ENCODE assay signal across 8 mouse cellular contexts in genomic region chr5:111330417-111331098, GRCm38 (mm10). TPM values are rescaled to one million over a fixed set of nuclear protein-coding genes. Genes with fewer than 3 reads are reported as not detected.
A peak's percentile ranks its signal among the peaks of the same experiment; 100 is the strongest.
DNase-seq lines count a peak whose midpoint lies in the region; ATAC-seq and TF ChIP-seq lines count a peak whose summit lies in the region.

TSS of gene Pitpnb (plus strand) at chr5:111330763.

- DNase-seq in WW6 (ENCODE audit: low read depth, low spot score): peak; percentile 88
- peak; percentile 98 to 99 for DNase-seq in cerebellum, postnatal 4 days (ENCODE audit: low spot score in 2 of 2)
- DNase-seq in gastrocnemius, adult 2 months: peak; percentile 99
- DNase-seq in hindbrain, postnatal 0 days (ENCODE audit: low spot score): peak; percentile 99
- peak; percentile 99 for DNase-seq in left cerebral cortex, adult 2 months (ENCODE audit: extremely low spot score in 1 of 2, low spot score in 2 of 2)
- peak; percentile 97 to 98 for DNase-seq in right cerebral cortex, adult 2 months (ENCODE audit: low spot score in 2 of 2)
- peak; percentile 99 for DNase-seq in urinary bladder, postnatal 14 days (ENCODE audit: low spot score)

- H3K4me1 ChIP-seq in hindbrain, postnatal 0 days (ENCODE audit: insufficient read depth, low read length): peaks cover 4% of the 10 kb centered on the region

- intact Hi-C loops in gastrocnemius, adult 2 months (cut with DNase I): no loop called here
- intact Hi-C loops in left cerebral cortex, adult 2 months (cut with DNase I): loop anchor here (5.0 kb wide), 1 partner anchor 493 kb away; the partner anchor contains the start of genes Chek2 and Hscb

- no peak for TF ChIP-seq CTCF in gastrocnemius, adult 2 months (IDR thresholded peaks at IDR 0.05)
- TF ChIP-seq CTCF in hindbrain, postnatal 0 days (IDR thresholded peaks at IDR 0.05; ENCODE audit: low read depth): no peak; the same call in 1 of the 2 replicates
- peak; percentile 13 for TF ChIP-seq CTCF in left cerebral cortex, adult 2 months (IDR thresholded peaks at IDR 0.05)

- peak within 1 kb of the TSS; percentile 92 for H3K9ac ChIP-seq in hindbrain, postnatal 0 days (replicated peaks; ENCODE audit: low read length)

- peak within 1 kb of the TSS; percentile 82 for H3K4me2 ChIP-seq in hindbrain, postnatal 0 days (ENCODE audit: low read depth, low read length)

- ATAC-seq in hindbrain, postnatal 0 days: peak; percentile 99
- peak; percentile 94 for ATAC-seq in megakaryocyte, adult 5-6 weeks (ENCODE audit: poor library complexity, severe bottlenecking)

- H3K27ac ChIP-seq in gastrocnemius, adult 2 months: peak within 1 kb of the TSS; percentile 98
- H3K27ac ChIP-seq in hindbrain, postnatal 0 days: peak within 1 kb of the TSS; percentile 91
- peak within 1 kb of the TSS; percentile 88 for H3K27ac ChIP-seq in left cerebral cortex, adult 2 months

- no peaks in the 10 kb centered on the region for H3K27me3 ChIP-seq in hindbrain, postnatal 0 days (ENCODE audit: insufficient read depth, low read length)

- H3K36me3 ChIP-seq in hindbrain, postnatal 0 days (ENCODE audit: insufficient read depth, low read length): peaks cover 4% of the 10 kb centered on the region; the same call in 1 of the 2 replicates

- H3K9me3 ChIP-seq in hindbrain, postnatal 0 days (ENCODE audit: low read length): no peaks in the 10 kb centered on the region

- WGBS in hindbrain, postnatal 0 days: under 1% methylated on average over 67 of the region's 78 CpGs

- peak within 1 kb of the TSS; percentile 99 for H3K4me3 ChIP-seq in gastrocnemius, adult 2 months
- H3K4me3 ChIP-seq in hindbrain, postnatal 0 days (ENCODE audit: low read length): peak within 1 kb of the TSS; percentile 94
- H3K4me3 ChIP-seq in left cerebral cortex, adult 2 months: peak within 1 kb of the TSS; percentile 98

RNA-seq across cellular contexts. Expression of gene Pitpnb, which starts in this region (rescaled TPM):
- total RNA-seq in gastrocnemius, adult 2 months (2021): 10 to 100 TPM; 20.7 to 25.8 TPM
- total RNA-seq in hindbrain, postnatal 0 days (2014; rRNA removed): 9.0 and 10.2 TPM in 2 replicates
- polyA plus RNA-seq in hindbrain, postnatal 0 days (2015; fragmentation: Nextera tagmentation; extraction: Ambion mirVana): 78.8 and 79.9 TPM in 2 replicates
- total RNA-seq in left cerebral cortex, adult 2 months (2021): 10 to 100 TPM; 86.4 to 91.3 TPM
- total RNA-seq in megakaryocyte, adult 5-6 weeks (2015): 43.2 and 46.7 TPM in 2 replicates
- total RNA-seq in megakaryocyte, adult 5-6 weeks (2017): 12.6 and 18.2 TPM in 2 replicates

Comparison
In these comparisons a context has a peak if more than half of its experiments do, and no peak if none do; other contexts are left out.
1. Peak in every context shown above with its lines: DNase-seq, ATAC-seq, H3K4me3 ChIP-seq and H3K27ac ChIP-seq.